Mouse (Mus musculus) ES-E14 (cell line): Measurements from ENCODE around the gene Vsx1.

Source experiments
- CHD2 ChIP-seq: IDR thresholded peaks from 2 replicates; pipeline ENCODE4 v1.6.1; 2014; ENCODE audit warnings: mild to moderate bottlenecking, low read depth, low read length, inconsistent platforms
- MAFK ChIP-seq: IDR thresholded peaks from 2 replicates; pipeline ENCODE4 v1.6.1; 2014; ENCODE audit warnings: mild to moderate bottlenecking, low read depth, low read length, inconsistent platforms; ENCODE audit not compliant: insufficient read depth
- ZC3H11A ChIP-seq: IDR thresholded peaks from 2 replicates; pipeline ENCODE4 v1.6.1; 2012; ENCODE audit warnings: low read depth, mild to moderate bottlenecking, inconsistent platforms, low read length, borderline replicate concordance
- ZNF384 ChIP-seq: IDR thresholded peaks from 2 replicates; pipeline ENCODE4 v1.6.1; 2012; ENCODE audit warnings: low read depth, low read length, inconsistent platforms

DNA sequence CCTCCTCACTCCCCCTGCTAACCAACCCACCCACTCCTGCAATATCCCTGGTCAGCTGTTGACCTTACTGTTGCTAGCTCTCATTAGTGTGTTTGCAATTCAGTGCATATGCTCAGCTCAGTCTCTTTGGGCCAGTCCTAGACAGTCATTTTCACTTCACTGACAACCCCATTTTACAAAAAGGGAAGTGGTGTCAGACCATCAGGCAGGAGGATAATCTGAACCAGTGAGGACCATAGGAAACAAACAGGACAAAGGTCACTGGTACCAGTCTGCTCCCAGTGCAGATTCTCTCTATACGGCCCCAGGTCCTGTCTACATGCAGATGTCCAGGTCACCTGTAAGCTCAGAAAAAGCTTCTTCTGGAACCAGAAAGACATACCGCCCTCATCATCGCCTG, 33.0 kb downstream of the Vsx1 start:
- TF ChIP-seq ZC3H11A (no peak), MAFK (no peak), ZNF384 (no peak), CHD2 (no peak)
